Mouse (Mus musculus) CH12.LX (cell line): ENCODE data around the gene Nsd1. TPM values are rescaled to one million over a fixed set of nuclear protein-coding genes. Genes with fewer than 3 reads are reported as not detected.

Source experiments
- DNase-seq: peaks from one replicate; pipeline ENCODE4 v3.0.0-alpha.2; 2013; ENCODE audit errors: extremely low read depth
- H3K27ac ChIP-seq: 2 replicates; pipeline ENCODE4 v1.5.1; 2012; ENCODE audit warnings: low read depth, mild to moderate bottlenecking, control low read depth, moderate library complexity; ENCODE audit not compliant: insufficient read depth
- H3K27me3 ChIP-seq: replicated peaks from 2 replicates; pipeline ENCODE3; 2012; ENCODE audit warnings: inconsistent platforms
- H3K36me3 ChIP-seq, 2 experiments: replicated peaks in 1 of 2; 2 replicates each; pipeline versions ENCODE3 to v1.6.1; 2012; ENCODE audit warnings: inconsistent platforms in 1 of 2, low read length in 1 of 2, mild to moderate bottlenecking in 1 of 2, mixed read lengths in 1 of 2, moderate library complexity in 1 of 2; ENCODE audit not compliant: control insufficient read depth in 1 of 2, insufficient read depth in 1 of 2
- H3K4me1 ChIP-seq, 2 experiments: 2 replicates each; pipeline ENCODE4 v1.6.1; 2012; ENCODE audit warnings: inconsistent platforms in 1 of 2, moderate library complexity in 1 of 2; ENCODE audit not compliant: insufficient read depth in 2 of 2, control insufficient read depth in 1 of 2
- H3K4me2 ChIP-seq: 2 replicates; pipeline ENCODE4 v1.6.1; 2012; ENCODE audit warnings: low read depth, mild to moderate bottlenecking, control low read depth; ENCODE audit not compliant: poor library complexity, insufficient read depth, severe bottlenecking
- H3K4me3 ChIP-seq, 3 experiments: fragments of 150-350 bp in 1 of 3; sonication (generic) in 1 of 3; replicated peaks in 1 of 3; 2 replicates each; pipeline versions ENCODE3 to v1.5.1; 2011 to 2012; ENCODE audit warnings: low read depth in 2 of 3, low read length in 2 of 3, mild to moderate bottlenecking in 2 of 3, moderate library complexity in 2 of 3, control low read depth in 1 of 3, improper control_type of control experiment in 1 of 3, inconsistent platforms in 1 of 3, mixed read lengths in 1 of 3; ENCODE audit not compliant: poor library complexity in 1 of 3
- H3K79me2 ChIP-seq: replicated peaks from 2 replicates; pipeline ENCODE4 v1.6.1; 2012; ENCODE audit warnings: mild to moderate bottlenecking, moderate library complexity; ENCODE audit not compliant: control insufficient read depth, poor library complexity, insufficient read depth, severe bottlenecking; ENCODE audit errors: extremely low read depth
- H3K9ac ChIP-seq: 2 replicates; pipeline ENCODE4 v1.6.1; 2012; ENCODE audit warnings: low read depth, mild to moderate bottlenecking, control low read depth, moderate library complexity; ENCODE audit not compliant: insufficient read depth
- H3K9me3 ChIP-seq: replicated peaks from 2 replicates; pipeline ENCODE3; 2012; ENCODE audit warnings: low read length, inconsistent platforms, mixed read lengths
- ELF1 ChIP-seq: IDR thresholded peaks from 2 replicates; pipeline ENCODE4 v1.6.1; 2014; ENCODE audit warnings: low read depth, mild to moderate bottlenecking, inconsistent platforms, low read length, improper control_type of control experiment
- EP300 ChIP-seq: IDR thresholded peaks from 2 replicates; pipeline ENCODE4 v1.6.1; 2011; ENCODE audit warnings: low read length, improper control_type of control experiment
- ETS1 ChIP-seq: conservative IDR thresholded peaks from 2 replicates; pipeline ENCODE4 v1.6.1; 2012; ENCODE audit warnings: low read depth, mild to moderate bottlenecking, inconsistent platforms, low read length, improper control_type of control experiment, moderate library complexity
- JUND ChIP-seq: conservative IDR thresholded peaks from 2 replicates; pipeline ENCODE4 v1.6.1; 2011; ENCODE audit warnings: low read depth, low read length, improper control_type of control experiment
- MAFK ChIP-seq: IDR thresholded peaks from 2 replicates; pipeline ENCODE4 v1.6.1; 2011; ENCODE audit warnings: low read length, improper control_type of control experiment; ENCODE audit not compliant: insufficient replicate concordance
- MAZ ChIP-seq: IDR thresholded peaks from 2 replicates; pipeline ENCODE4 v1.6.1; 2012; ENCODE audit warnings: low read depth, mild to moderate bottlenecking, inconsistent platforms, low read length, improper control_type of control experiment, moderate library complexity
- MYC ChIP-seq: IDR thresholded peaks from 2 replicates; pipeline ENCODE4 v1.6.1; 2011; ENCODE audit warnings: low read depth, mild to moderate bottlenecking, improper control_type of control experiment, low read length
- NELFE ChIP-seq: IDR thresholded peaks from 2 replicates; pipeline ENCODE4 v1.6.1; 2011; ENCODE audit warnings: low read depth, low read length, improper control_type of control experiment
- NRF1 ChIP-seq: IDR thresholded peaks from 2 replicates; pipeline ENCODE4 v1.6.1; 2014; ENCODE audit warnings: low read depth, mild to moderate bottlenecking, inconsistent platforms, low read length, improper control_type of control experiment, moderate library complexity
- PAX5 ChIP-seq: IDR thresholded peaks from 2 replicates; pipeline ENCODE4 v1.6.1; 2012; ENCODE audit warnings: low read length, inconsistent platforms, mixed read lengths
- POLR2A ChIP-seq: IDR thresholded peaks from 2 replicates; pipeline ENCODE4 v1.6.1; 2011; ENCODE audit warnings: low read depth, mild to moderate bottlenecking, improper control_type of control experiment, low read length
- POLR2AphosphoS2 ChIP-seq: IDR thresholded peaks from 2 replicates; pipeline ENCODE4 v1.6.1; 2011; ENCODE audit warnings: low read depth, low read length, improper control_type of control experiment
- RAD21 ChIP-seq: IDR thresholded peaks from 2 replicates; pipeline ENCODE4 v1.6.1; 2011; ENCODE audit warnings: low read depth, mild to moderate bottlenecking, low read length, improper control_type of control experiment, moderate library complexity
- RCOR1 ChIP-seq: conservative IDR thresholded peaks from 2 replicates; pipeline ENCODE4 v1.6.1; 2012; ENCODE audit warnings: low read depth, mild to moderate bottlenecking, inconsistent platforms, low read length, improper control_type of control experiment
- SIN3A ChIP-seq: IDR thresholded peaks from 2 replicates; pipeline ENCODE4 v1.6.1; 2012; ENCODE audit warnings: low read length, improper control_type of control experiment, inconsistent platforms
- SMC3 ChIP-seq: IDR thresholded peaks from 2 replicates; pipeline ENCODE4 v1.6.1; 2011; ENCODE audit warnings: low read depth, low read length, improper control_type of control experiment
- TBP ChIP-seq: conservative IDR thresholded peaks from 2 replicates; pipeline ENCODE4 v1.6.1; 2011; ENCODE audit warnings: low read depth, low read length, improper control_type of control experiment
- TCF12 ChIP-seq: IDR thresholded peaks from 2 replicates; pipeline ENCODE4 v1.6.1; 2014; ENCODE audit warnings: low read depth, mild to moderate bottlenecking, inconsistent platforms, low read length, improper control_type of control experiment
- UBTF ChIP-seq: IDR thresholded peaks from 2 replicates; pipeline ENCODE4 v1.6.1; 2012; ENCODE audit warnings: low read depth, mild to moderate bottlenecking, inconsistent platforms, low read length, improper control_type of control experiment, moderate library complexity
- USF1 ChIP-seq: IDR thresholded peaks from 2 replicates; pipeline ENCODE4 v1.6.1; 2014; ENCODE audit warnings: low read depth, mild to moderate bottlenecking, inconsistent platforms, low read length, improper control_type of control experiment
- ZKSCAN1 ChIP-seq: IDR thresholded peaks from 2 replicates; pipeline ENCODE4 v1.6.1; 2012; ENCODE audit warnings: low read depth, inconsistent platforms, low read length, improper control_type of control experiment, borderline replicate concordance
- ZNF384 ChIP-seq: IDR thresholded peaks from 2 replicates; pipeline ENCODE4 v1.6.1; 2012; ENCODE audit warnings: low read depth, low read length, improper control_type of control experiment, inconsistent platforms
- dilution Hi-C: fragments of 300-500 bp; cut with MboI; formaldehyde crosslinking; loops from 2 replicates; pipeline ENCODE4 v1.14.3; 2020; ENCODE audit warnings: low sequenced_read_pairs; ENCODE audit not compliant: extremely low pct_unique_long_range_greater_than_20kb, extremely low pct_ligation_motif_present
- in situ Hi-C: fragments of 300-500 bp; cut with MboI; formaldehyde crosslinking; loops from 3 replicates; pipeline ENCODE4 v1.14.3; 2019; ENCODE audit warnings: low sequenced_read_pairs, low pct_ligation_motif_present, low pct_unique_long_range_greater_than_20kb, mixed read lengths
- polyA plus RNA-seq: library from polyadenylated mRNA; unstranded; fragments of >175 nt; gene quantifications from 2 replicates; pipeline ENCODE4 v1.2.1, GENCODE M21; 2012; ENCODE audit warnings: low read depth; ENCODE audit not compliant: insufficient read length
- total RNA-seq, 2 experiments: library from RNA; depleted of rRNA; stranded (reverse); fragments of 300-350 nt in 1 of 2; fragments of >200 nt in 1 of 2; gene quantifications; 2 replicates each; pipeline ENCODE4 v1.2.3; 2012 to 2014

The Nsd1 gene
- total and polyA plus RNA-seq, 3 experiments: 11.8 to 13.8 (median 12.6) TPM

GRCm38 (mm10) chr13:55174347-55174746, 35.2 kb upstream of the Nsd1 start:
- Histone ChIP-seq H3K4me3 (no peak overlapping the region), H3K4me2 (no peak overlapping the region), H3K27me3 (peaks cover 12% of the 10 kb centered on the region), H3K36me3 (no peaks in the 10 kb centered on the region), H3K79me2 (no peaks in the 10 kb centered on the region), H3K9ac (no peak overlapping the region), H3K27ac (no peak overlapping the region), H3K9me3 (peaks cover 2% of the 10 kb centered on the region), H3K4me1 (peaks cover 5 to 16% of the 10 kb centered on the region in 2 experiments)
- DNase-seq: no peak
- dilution Hi-C loops (no loop called here), in situ Hi-C loops (loop anchor here (10.0 kb wide), 1 partner anchor 380 kb away; no protein-coding TSS in a partner anchor)
- no peak for TF ChIP-seq MYC
- no peak for TF ChIP-seq RAD21
- no peak for TF ChIP-seq JUND
- TF ChIP-seq ZNF384: no peak
- TF ChIP-seq NELFE: no peak
- no peak for TF ChIP-seq ELF1
- TF ChIP-seq UBTF: no peak
- no peak for TF ChIP-seq POLR2AphosphoS2
- TF ChIP-seq POLR2A: no peak
- TF ChIP-seq MAFK: no peak
- TF ChIP-seq TCF12: no peak
- TF ChIP-seq NRF1: no peak
- no peak for TF ChIP-seq ETS1
- TF ChIP-seq PAX5: no peak
- TF ChIP-seq TBP: no peak
- TF ChIP-seq EP300: no peak
- TF ChIP-seq SMC3: no peak

- no peaks in the 10 kb centered on the region for H3K79me2 ChIP-seq
- in situ Hi-C loops (loop anchor here (10.0 kb wide), 1 partner anchor 381 kb away; no protein-coding TSS in a partner anchor), dilution Hi-C loops (no loop called here)
- no peak overlapping the region for H3K9ac ChIP-seq
- H3K36me3 ChIP-seq: no peaks in the 10 kb centered on the region
- peaks cover 5 to 16% of the 10 kb centered on the region in 2 experiments for H3K4me1 ChIP-seq
- no peak for DNase-seq
- H3K27ac ChIP-seq: no peak overlapping the region
- H3K9me3 ChIP-seq: no peaks in the 10 kb centered on the region
- H3K4me2 ChIP-seq: no peak overlapping the region
- no peak overlapping the region for H3K4me3 ChIP-seq
- no peak for TF ChIP-seq RCOR1
- no peak for TF ChIP-seq USF1
- no peak for TF ChIP-seq MYC
- TF ChIP-seq MAZ: no peak
- TF ChIP-seq ZKSCAN1: no peak
- no peak for TF ChIP-seq UBTF
- no peak for TF ChIP-seq SIN3A
- TF ChIP-seq, all 38 proteins: peak for 0
- peaks cover 12% of the 10 kb centered on the region for H3K27me3 ChIP-seq
These were observed 33.3 kb upstream of the Nsd1 start for GRCm38 (mm10) chr13:55176265-55176664.
